Mouse (Mus musculus): ENCODE measurements around the gene Ckap4. TPM values are rescaled to one million over a fixed set of nuclear protein-coding genes. Genes with fewer than 3 reads are reported as not detected.
"Not testable (repeated sequence)": the region's sequence is repeated elsewhere in the genome, so short reads cannot be mapped to it uniquely, and the experiment has no call there.

Ckap4 gene
- polyA plus RNA-seq, 1 experiment from 2014 or later, result 77.2 TPM

- H3K27me3 ChIP-seq (ENCODE audit: insufficient read depth, poor library complexity, severe bottlenecking); H3K36me3 ChIP-seq; H3K4me3 ChIP-seq; DNase-seq (ENCODE audit: low spot score); H3K27ac ChIP-seq; H3K9me3 ChIP-seq: not testable (repeated sequence)
- peaks cover 45% of the 10 kb centered on the region for H3K4me1 ChIP-seq (replicated peaks)
- 94% methylated on average over 15 of the region's 15 CpGs for WGBS
Measured at GRCm38 (mm10) chr10:84482418-84482817, 51.4 kb downstream of the Ckap4 start.

GRCm38 (mm10) chr10:84481327-84481671 is 52.6 kb downstream of the Ckap4 start:
- H3K4me3 ChIP-seq, result no peak overlapping the region
- 56% methylated on average over 5 of the region's 5 CpGs for WGBS
- peaks cover 57% of the 10 kb centered on the region for H3K4me1 ChIP-seq (replicated peaks)
- no peaks in the 10 kb centered on the region for H3K9me3 ChIP-seq
- no peak for DNase-seq (ENCODE audit: low spot score)
- peak overlapping the region; percentile 76 for H3K27ac ChIP-seq
- no peaks in the 10 kb centered on the region for H3K36me3 ChIP-seq
- H3K27me3 ChIP-seq (ENCODE audit: insufficient read depth, poor library complexity, severe bottlenecking), result no peaks in the 10 kb centered on the region

GRCm38 (mm10) chr10:84480667-84481326 is 53.1 kb downstream of the Ckap4 start:
- Histone ChIP-seq H3K4me3 (no peak overlapping the region), H3K36me3 (no peaks in the 10 kb centered on the region), H3K9me3 (no peaks in the 10 kb centered on the region), H3K27ac (peak overlapping the region; percentile 76), H3K27me3 (ENCODE audit: insufficient read depth, poor library complexity, severe bottlenecking) (no peaks in the 10 kb centered on the region), H3K4me1 (replicated peaks) (peaks cover 62% of the 10 kb centered on the region)
- 58% methylated on average over 8 of the region's 8 CpGs for WGBS
- DNase-seq (ENCODE audit: low spot score), result no peak

GRCm38 (mm10) chr10:84480146-84480545 is 53.7 kb downstream of the Ckap4 start:
- Histone ChIP-seq H3K36me3 (no peaks in the 10 kb centered on the region), H3K9me3 (no peaks in the 10 kb centered on the region), H3K27ac (peak overlapping the region; percentile 76), H3K27me3 (ENCODE audit: insufficient read depth, poor library complexity, severe bottlenecking) (no peaks in the 10 kb centered on the region), H3K4me1 (replicated peaks) (peaks cover 66% of the 10 kb centered on the region), H3K4me3 (no peak overlapping the region)
- 50% methylated on average over 4 of the region's 4 CpGs for WGBS
- no peak for DNase-seq (ENCODE audit: low spot score)

GRCm38 (mm10) chr10:84477613-84478076 is 56.2 kb downstream of the Ckap4 start:
- WGBS, result 3% methylated on average over 3 of the region's 3 CpGs
- peak overlapping the region; percentile 87 for H3K27ac ChIP-seq
- H3K27me3 ChIP-seq (ENCODE audit: insufficient read depth, poor library complexity, severe bottlenecking), result no peaks in the 10 kb centered on the region
- H3K36me3 ChIP-seq, result no peaks in the 10 kb centered on the region
- H3K4me1 ChIP-seq (replicated peaks), result peaks cover 62% of the 10 kb centered on the region
- peak; percentile 96 for DNase-seq (ENCODE audit: low spot score)
- H3K9me3 ChIP-seq, result no peaks in the 10 kb centered on the region
- 0 out of 2 replicates have a peak overlapping the region, but pooled peaks have one; percentile 1 for H3K4me3 ChIP-seq

GRCm38 (mm10) chr10:84477045-84477612 is 56.7 kb downstream of the Ckap4 start:
- Histone ChIP-seq H3K4me3 (no peak overlapping the region), H3K36me3 (no peaks in the 10 kb centered on the region), H3K27ac (peak overlapping the region; percentile 87), H3K4me1 (replicated peaks) (peaks cover 62% of the 10 kb centered on the region), H3K9me3 (no peaks in the 10 kb centered on the region), H3K27me3 (ENCODE audit: insufficient read depth, poor library complexity, severe bottlenecking) (no peaks in the 10 kb centered on the region)
- peak; percentile 43 for DNase-seq (ENCODE audit: low spot score)
- WGBS, result 51% methylated on average over 4 of the region's 4 CpGs

Other genes starting within 250 kb of the Ckap4 start
- 3.1 and 3.7 TPM in 2 replicates for gene Nuak1, start 93.5 kb downstream of the Ckap4 start, polyA plus RNA-seq (2016; fragmentation: Nextera tagmentation; extraction: Ambion mirVana)
- gene Tcp11l2, start 42.6 kb upstream of the Ckap4 start, polyA plus RNA-seq (2016; fragmentation: Nextera tagmentation; extraction: Ambion mirVana), result 3.3 and 6.6 TPM in 2 replicates
- 13.2 and 15.6 TPM in 2 replicates for gene Polr3b, start 88.2 kb upstream of the Ckap4 start, polyA plus RNA-seq (2016; fragmentation: Nextera tagmentation; extraction: Ambion mirVana)
- 49.2 and 66.6 TPM in 2 replicates for gene Rfx4, start 222.0 kb upstream of the Ckap4 start, polyA plus RNA-seq (2016; fragmentation: Nextera tagmentation; extraction: Ambion mirVana)

All from hindbrain, embryonic 10.5 days (tissue).